Mouse (Mus musculus): ENCODE results near the gene Zfp27. TPM values are rescaled to one million over a fixed set of nuclear protein-coding genes. Genes with fewer than 3 reads are reported as not detected.
A peak's percentile ranks its signal among the peaks of the same experiment; 100 is the strongest.

Gene Zfp27
- 10 to 100 TPM; 21.5 to 22.5 TPM for total RNA-seq (2021)
- long read RNA-seq, experiment 1, transcript Zfp27-201 (5 exons, 3,150 nt), result major isoform, 6 of 19 reads
- long read RNA-seq, experiment 1, partial matches to known transcripts, result 0 of 19 reads
- long read RNA-seq, experiment 1, other reads (novel, unspliced or antisense), result 10 of 19 reads
- long read RNA-seq, experiment 2, transcript Zfp27-201 (5 exons, 3,150 nt), result major isoform, 7 of 22 reads
- long read RNA-seq, experiment 2, partial matches to known transcripts, result 0 of 22 reads
- long read RNA-seq, experiment 2, other reads (novel, unspliced or antisense), result 14 of 22 reads

DNA sequence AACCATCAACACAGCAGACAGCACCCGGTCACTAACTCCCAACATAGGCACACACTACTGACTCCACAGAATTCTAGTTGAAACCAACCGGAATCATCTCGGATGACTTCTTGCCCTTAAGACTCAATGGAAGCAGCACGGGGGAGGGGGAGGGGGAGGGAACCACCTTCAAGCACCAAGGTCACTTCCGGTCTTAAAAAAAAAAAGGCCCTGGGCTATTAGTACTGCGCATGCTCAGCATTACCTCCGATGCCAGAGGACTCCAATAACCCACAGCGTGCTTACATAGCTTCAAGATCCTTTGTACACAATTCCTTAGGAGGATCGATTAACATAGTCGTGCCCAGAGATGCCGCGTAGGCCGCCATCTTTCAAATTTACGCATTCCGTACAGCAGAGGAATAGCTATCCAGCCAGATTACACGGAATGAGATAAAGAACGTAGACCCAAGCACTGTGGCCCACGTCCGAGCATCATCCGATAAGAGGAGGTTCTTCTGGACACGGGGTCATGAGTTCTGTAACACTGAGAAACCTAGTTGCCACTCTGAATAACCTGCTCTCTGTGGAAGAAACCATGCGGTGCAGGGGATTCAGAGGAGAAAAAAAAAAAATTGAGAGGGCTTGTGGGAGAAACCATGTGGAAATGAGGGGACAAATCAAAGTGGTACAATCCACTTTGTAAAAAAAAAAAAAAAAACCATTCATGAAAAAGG is at the start of gene Zfp27:
Gene Zfp27 (minus strand): TSS at position 607 of the 716 bp plus-strand sequence.
- intact Hi-C loops (cut with DNase I), result loop anchor here (10.0 kb wide), 1 partner anchor 91 kb away; the partner anchor contains the start of gene Zfp790
- peak; percentile 70 to 77 for DNase-seq (ENCODE audit: low spot score in 2 of 2)

DNA sequence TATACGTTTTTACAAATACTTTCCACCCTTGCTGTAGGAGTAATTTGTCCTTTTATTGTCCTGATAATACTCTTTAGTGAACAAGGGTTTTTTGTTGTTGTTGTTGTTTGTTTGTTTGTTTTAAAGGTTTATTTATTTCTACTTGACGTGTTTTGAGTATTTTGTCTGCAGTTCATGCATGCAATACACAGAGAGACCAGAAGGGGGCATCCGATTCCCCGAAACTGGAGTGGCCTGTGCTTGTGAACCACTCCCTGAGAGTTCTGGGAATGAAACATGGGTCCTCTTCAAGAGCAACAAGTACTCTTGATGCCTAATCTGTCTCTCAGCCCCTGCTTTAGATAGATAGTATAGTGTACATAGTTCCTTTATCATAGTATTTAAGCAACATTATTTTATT is 48.4 kb upstream of the Zfp27 start:
- intact Hi-C loops (cut with DNase I), result no loop called here

DNA sequence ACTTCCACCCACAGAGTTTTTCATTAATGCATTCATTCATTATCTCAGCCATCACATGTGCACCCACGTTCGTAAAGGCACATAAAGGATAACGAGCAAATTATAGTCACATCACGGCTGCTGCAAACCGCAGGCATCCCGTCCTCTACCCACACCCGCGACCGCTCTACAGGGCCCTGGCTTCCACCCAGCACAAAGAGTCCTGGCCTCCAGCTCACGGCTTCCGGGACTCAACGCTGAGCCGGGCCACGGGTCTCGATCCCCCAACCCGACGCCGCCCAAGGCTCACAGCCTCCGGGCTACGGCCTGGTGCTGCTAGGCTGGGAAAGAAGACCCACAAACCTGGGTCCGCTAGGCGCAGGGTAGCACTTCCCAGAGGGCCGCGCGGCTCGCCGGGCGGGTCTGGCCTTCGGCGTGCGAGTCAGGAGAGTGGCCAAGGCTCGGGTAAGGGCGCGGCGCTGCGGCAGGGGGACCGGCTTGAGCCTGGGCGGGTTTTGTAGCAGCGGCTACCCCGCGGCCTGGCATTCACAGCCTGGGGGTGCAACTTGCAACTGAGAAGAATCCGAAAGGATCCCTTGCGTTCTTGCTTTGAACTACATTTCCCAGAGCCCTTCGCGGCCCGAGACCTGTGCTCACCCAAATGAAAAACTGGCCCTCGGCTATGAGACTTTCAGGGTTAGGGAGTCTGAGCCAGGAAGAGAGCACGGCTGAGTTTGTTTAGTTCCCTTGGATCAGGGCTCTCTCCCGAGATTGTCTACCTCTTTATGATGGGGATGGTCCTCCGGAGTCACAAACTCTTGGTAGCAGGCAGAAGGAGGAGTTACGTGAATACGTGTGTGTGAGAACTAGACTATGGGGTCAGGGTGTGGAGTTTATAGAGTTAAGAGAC is 47.4 kb upstream of the Zfp27 start, which contains the start of gene Zfp74:
Gene Zfp74 (minus strand): TSS at position 577 of the 889 bp plus-strand sequence.
- peak; percentile 73 to 76 for DNase-seq (ENCODE audit: low spot score in 2 of 2)
- intact Hi-C loops (cut with DNase I), result no loop called here

More for the DNA sequence above, 48.4 kb upstream of the Zfp27 start:
- DNase-seq (ENCODE audit: low spot score in 2 of 2), result peak in 1 of 2 experiments; percentile 44

DNA sequence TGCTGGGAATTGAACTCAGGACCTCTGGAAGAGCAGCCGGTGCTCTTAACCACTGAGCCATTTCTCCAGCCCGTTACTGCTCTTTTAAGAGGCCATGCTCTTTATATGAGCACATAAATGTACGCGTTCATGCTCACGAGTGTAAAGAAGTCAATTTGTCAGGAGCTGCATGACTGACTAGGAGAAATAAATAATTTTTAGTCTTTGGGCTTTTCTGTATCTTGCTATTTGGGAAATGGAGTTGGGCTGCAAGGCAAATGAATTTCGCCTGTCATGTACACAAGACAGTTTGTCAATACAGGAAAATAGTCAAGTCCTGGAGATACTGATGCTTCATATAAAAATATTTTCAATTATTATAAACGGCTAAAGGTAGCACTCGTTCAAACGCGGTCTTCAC is 46.7 kb upstream of the Zfp27 start:
- intact Hi-C loops (cut with DNase I), result no loop called here
- DNase-seq (ENCODE audit: low spot score in 2 of 2), result peak in 1 of 2 experiments; percentile 9

DNA sequence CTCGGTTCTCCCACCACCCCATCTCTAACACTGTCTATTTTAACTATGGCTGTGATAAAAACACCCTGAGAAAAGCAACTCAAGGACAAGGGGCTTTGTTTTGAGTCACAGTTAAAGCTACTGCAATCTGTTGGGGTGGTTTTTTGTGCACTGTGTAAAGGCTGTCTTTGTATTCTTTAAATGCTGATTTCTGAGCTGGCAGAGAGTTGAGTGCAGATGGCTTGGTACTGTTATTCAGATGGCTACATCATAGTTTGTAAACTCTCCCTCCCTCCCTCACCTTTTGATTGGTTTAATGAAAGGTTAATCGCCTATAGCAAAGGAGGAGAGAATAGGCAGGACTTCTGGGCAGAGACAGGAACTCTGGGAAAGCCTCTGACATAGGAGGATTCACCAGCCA is 37.8 kb upstream of the Zfp27 start:
- intact Hi-C loops (cut with DNase I), result no loop called here
- DNase-seq (ENCODE audit: low spot score in 2 of 2), result peak; percentile 26 to 41

DNA sequence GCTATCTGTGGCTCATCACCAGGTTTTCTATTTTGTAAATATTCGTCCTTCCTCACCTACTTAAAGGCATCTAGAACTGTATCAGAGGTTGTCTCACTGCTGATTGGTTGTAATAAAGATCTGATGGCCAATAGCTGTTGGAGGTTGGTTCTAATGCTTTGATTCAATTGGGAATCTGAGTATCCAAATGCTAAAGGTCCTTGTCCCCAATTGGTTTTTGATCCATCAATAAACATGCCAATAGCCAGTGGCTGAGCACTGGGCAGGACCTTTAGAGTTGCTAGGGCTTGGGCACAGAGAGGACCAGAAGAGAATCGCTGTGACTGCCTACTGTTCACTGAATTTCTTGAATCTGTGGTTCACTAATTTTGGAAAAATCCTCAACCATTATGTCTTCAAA is 37.3 kb upstream of the Zfp27 start:
- intact Hi-C loops (cut with DNase I), result no loop called here
- DNase-seq (ENCODE audit: low spot score in 2 of 2), result no peak

DNA sequence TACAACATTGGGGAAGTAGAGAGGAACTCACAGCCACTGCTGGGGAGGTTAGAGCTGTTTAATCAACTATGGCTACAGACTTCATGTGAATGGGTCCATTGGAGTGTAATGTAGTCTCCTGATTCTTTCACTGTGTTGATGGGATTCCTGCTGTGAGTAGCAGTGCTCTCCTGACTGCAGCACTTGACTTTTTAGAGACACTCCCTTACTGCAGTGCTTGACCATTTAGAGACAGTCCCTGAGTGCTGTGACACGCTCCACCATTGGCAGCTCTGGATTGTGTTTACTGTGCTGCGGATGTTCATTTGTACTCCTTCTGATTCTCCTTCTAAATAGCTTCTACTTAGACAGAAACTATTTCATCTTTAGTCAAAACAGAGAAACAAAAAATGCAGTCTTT is 36.4 kb upstream of the Zfp27 start:
- DNase-seq (ENCODE audit: low spot score in 2 of 2), result no peak
- intact Hi-C loops (cut with DNase I), result no loop called here

DNA sequence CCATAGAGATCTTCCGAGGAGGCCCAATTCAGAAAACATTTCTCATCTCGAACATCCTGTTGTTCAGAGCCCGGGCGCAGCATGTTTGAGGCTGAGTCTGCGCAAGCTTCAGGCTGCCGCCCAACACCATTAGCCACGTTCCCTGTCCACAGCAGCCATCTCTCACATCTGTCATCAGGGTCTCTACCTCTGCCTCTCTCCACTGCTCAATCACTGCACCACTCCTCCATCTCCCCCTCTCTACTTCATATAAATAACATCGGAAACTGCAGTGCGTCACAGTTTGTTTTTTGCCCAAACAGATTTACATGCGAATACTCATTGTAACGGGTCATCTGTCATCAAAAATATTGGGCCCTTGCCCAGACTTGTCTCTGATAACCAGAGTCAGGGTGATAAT is 34.7 kb upstream of the Zfp27 start:
- DNase-seq (ENCODE audit: low spot score in 2 of 2), result no peak
- intact Hi-C loops (cut with DNase I), result no loop called here

DNA sequence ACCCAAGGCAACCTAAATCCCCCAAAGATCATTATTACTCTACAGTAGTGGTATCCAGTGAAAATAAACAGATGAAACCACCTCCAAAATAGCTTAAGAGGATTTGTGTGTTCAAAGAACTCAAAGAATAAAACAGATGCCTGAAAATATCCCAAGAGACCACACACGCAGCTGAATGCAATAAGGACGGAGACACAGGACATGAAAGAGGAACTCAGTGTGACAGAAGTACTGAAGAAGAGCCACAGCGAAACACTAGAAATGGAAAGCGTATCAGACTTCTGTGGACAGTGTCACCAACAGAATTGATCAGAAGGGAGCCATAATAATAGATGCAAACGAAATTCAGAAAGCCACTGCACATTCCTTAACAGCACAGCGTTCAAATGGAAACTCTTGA is 32.5 kb upstream of the Zfp27 start:
- DNase-seq (ENCODE audit: low spot score in 2 of 2), result no peak
- intact Hi-C loops (cut with DNase I), result no loop called here

DNA sequence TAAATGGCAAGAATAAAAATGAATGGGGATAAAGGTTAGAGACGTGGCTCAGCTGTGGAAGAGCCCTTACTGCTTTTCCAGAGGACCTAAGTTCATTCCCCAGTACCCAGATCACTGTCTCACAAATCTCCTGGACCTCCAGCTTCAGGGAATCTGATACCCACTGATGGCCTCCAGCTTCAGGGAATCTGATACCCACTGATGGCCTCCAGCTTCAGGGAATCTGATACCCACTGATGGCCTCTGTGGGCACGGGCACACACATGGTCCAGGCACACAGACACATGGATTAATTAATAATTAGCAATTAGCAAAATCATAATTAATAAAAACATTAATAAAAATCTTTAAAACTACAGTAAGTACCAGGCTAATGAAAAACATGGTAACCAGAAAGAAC is 16.4 kb upstream of the Zfp27 start:
- intact Hi-C loops (cut with DNase I), result no loop called here
- no peak for DNase-seq (ENCODE audit: low spot score in 2 of 2)

DNA sequence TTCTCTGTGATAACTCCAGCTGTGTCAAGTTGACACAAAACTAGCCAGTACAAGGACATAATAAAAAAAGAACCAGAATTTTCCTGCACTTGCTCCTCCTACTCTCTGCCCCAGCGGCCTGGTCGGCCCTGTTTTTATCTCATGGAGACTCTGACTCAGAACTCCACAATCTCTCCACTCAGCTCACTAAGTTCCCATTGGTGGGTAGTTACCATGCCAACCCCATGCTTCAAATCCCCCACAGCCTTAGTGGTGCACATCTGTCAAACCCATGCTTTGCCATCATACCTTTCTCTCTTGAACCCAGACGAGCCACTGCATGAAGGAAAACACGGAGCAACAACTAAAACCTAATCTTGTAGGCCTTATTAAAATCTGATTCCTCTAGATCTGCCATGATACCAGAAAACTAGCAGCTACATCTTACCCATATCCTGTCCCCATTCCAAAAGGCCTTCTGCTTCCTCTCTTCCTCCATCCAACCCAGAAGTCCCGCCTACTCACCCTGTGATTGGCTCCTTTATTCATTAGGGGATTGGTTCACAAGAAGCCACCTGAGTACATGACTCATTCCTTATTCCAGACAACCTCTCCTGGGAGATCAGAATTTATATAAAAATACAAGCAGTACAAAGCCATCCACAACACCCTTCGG is 15.2 kb upstream of the Zfp27 start:
- intact Hi-C loops (cut with DNase I), result no loop called here

DNA sequence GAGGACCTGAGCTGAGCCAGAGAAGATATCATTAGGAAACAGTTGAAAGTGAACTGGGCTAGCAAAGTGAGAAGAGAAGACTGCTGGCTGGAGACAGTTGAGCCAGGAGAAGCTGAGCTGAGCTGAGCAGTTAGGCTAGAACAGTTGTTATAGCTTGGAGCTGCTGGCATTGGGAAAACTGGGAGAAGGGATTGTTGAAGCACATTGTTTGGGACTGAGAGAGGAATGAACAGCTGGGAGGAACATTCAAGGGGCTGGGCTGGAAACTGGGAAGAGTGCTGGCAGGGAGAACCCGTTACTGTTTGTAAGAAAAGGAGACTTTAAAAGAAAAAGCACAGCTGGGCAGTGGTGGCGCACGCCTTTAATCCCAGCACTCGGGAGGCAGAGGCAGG is 11.7 kb upstream of the Zfp27 start:
- DNase-seq (ENCODE audit: low spot score in 2 of 2), result no peak
- intact Hi-C loops (cut with DNase I), result no loop called here

More for the DNA sequence above, 15.2 kb upstream of the Zfp27 start:
- peak in 1 of 2 experiments; percentile 20 for DNase-seq (ENCODE audit: low spot score in 2 of 2)

DNA sequence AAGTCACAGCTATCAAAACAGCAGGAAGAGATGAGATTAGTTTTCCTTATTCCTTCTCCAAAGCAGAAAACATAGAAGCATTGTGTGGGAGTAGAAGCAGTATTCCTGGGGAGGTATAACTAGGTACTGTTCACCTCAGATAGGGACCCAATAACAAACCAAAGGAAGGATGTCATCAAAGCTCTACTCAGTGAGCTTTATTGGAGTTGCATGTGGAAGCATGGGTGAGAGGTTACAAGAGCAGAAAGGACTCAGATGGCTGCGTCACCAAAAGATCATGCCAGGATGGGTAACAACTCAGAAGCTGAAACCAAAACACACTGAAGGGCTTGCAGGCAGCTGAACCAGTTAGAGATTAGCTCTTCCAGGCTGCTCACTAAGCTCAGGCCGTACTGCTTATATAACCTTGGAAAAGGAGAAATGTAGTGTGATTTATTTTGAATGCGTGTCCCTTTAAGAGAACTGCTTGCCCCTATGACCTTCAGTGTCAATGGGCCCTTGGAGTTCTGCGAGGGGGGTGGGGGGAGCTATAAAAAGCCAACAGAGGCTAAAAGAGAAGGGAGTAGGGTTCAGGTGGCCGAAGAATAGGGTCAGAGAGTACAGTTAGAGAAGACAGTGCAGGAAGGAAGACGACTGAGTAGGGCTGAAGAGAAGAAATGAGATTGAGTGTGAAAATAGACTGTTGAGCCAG is 11.1 kb upstream of the Zfp27 start:
- no peak for DNase-seq (ENCODE audit: low spot score in 2 of 2)
- intact Hi-C loops (cut with DNase I), result no loop called here

DNA sequence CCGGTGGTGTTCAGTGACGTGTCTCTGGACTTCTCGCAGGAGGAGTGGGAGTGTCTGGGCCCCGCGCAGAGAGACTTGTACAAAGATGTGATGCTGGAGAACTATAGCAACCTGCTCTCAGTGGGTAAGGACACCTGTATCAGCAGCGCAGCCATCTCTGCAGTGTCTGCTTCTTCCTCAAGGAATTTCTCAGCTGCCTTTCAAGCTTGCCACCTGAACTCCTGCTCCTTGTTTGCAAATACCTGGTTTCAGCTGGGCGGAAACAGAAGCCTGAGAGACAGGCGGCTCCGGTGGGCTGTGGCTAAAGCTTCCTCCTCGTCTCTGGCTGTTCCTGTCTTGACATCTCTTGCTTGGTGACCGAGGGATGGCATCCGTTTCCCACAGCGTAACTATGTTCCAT is 5.8 kb upstream of the Zfp27 start:
- DNase-seq (ENCODE audit: low spot score in 2 of 2), result no peak
- intact Hi-C loops (cut with DNase I), result no loop called here

DNA sequence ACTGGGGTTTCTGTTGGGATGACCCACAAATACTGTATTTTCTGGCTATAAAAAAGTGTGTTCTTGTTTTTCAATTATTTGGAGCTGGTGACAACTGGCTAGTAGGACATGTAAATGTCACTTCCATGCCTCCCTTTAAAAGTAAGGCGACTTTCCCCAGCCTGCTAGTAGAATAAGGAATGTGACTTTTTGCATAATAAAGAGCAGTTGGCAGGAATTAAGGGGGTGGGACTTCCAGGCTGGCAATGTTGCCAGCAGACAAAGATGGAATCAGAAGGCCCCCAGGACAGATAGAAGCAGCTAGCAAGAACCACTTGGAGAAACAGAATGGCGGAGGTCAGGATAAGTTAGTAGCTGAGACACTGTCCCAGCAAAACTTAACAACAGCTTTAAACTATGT is 3.9 kb upstream of the Zfp27 start:
- DNase-seq (ENCODE audit: low spot score in 2 of 2), result no peak
- intact Hi-C loops (cut with DNase I), result no loop called here

DNA sequence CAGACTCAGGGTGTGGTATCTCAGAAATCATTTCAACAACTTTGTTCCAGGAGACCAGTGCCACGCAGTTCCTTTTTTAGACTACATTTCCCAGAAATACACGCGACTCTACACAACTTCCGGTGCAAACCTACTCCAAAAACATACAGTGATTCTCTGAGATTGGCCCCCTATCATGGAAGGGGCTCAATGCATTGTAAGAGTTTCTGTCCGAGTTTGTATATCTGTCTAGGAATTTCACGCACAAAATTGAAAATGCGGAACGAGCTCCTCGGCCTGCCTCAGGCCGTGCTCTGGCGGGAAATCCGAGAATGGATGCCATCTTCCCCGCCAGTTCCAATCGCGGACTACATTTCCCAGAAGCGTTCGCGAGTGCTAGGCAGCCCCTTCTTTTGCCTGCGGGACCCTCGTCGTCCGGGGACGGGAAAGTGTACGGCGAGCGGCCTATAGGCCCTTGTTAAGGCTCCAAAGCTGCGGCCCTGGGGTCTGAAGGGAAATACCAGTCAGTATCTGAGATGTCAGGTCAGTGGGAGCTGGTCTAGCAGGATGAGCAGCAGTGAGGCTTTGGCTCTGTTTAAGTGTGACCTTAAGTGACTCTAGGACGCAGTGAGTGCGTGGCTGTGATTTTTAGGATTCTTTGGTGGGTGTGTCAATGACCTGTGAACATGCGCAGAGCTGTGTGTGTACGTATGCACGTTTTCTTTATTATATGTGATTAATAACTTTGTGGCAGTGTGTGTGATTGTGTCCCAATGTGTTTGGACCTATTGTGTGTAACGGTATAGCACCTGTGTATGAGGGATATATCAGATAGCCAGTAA is 2.0 kb upstream of the Zfp27 start, which contains the start of gene Zfp383:
Gene Zfp383 (plus strand): TSS at position 94 of the 821 bp plus-strand sequence.
- intact Hi-C loops (cut with DNase I), result loop anchor here (10.0 kb wide), 1 partner anchor 94 kb away; the partner anchor contains the start of gene Zfp790
- DNase-seq (ENCODE audit: low spot score in 2 of 2), result peak; percentile 56 to 78

DNA sequence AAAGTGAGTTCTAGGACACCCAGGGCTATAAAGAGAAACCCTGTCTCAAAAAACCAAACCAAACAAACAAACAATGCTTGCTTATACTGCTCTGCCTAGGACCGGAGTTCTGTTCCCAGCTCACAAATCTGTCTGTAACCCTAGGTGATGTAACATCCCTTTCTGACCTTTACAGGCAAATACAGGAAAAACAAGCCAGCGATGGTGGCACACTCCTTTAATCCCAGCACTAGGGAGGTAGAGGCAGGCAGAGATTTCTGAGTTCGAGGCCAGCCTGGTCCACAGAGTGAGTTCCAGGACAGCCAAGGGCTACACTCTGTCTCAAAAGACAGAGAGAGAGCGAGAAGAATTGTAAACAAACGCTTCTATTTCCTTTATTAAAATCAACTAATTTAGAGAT is 834 bp upstream of the Zfp27 start:
- intact Hi-C loops (cut with DNase I), result loop anchor here (10.0 kb wide), 1 partner anchor 92 kb away; the partner anchor contains the start of gene Zfp790
- DNase-seq (ENCODE audit: low spot score in 2 of 2), result no peak

DNA sequence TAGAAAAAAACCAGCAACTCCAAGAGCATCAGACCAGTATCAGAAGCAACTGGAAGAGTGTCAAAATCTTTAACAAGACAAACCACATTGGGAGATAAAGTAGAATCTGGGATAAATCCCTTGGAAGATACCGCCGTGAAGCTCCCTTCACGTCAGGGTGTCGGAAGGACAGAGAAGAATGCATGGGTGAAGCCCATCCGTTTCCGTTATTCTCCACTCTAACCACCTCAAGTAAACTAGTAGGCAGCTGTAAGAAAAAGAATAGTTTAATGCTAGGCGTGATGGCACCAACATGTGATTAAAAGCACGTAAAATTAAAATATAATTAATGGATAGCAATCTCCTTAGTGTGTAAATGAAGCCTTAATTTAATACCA is 298 bp upstream of the Zfp27 start:
- DNase-seq (ENCODE audit: low spot score in 2 of 2), result no peak
- intact Hi-C loops (cut with DNase I), result loop anchor here (10.0 kb wide), 1 partner anchor 92 kb away; the partner anchor contains the start of gene Zfp790
